Mouse (Mus musculus) forebrain, embryonic 11.5 days (tissue): ENCODE results near the gene Slx4. TPM values are rescaled to one million over a fixed set of nuclear protein-coding genes. Genes with fewer than 3 reads are reported as not detected.

Experiments used
- ATAC-seq: fragments of 200-750 bp; cut with Nextera tagmentation; replicated peaks from 2 replicates; pipeline ENCODE4 v1.8.0; 2017; ENCODE audit warnings: moderate TSS enrichment; ENCODE audit not compliant: low FRiP score
- DNase-seq: peaks from one replicate; pipeline ENCODE4 v3.0.0-alpha.2; 2017; ENCODE audit warnings: low spot score
- H3K27ac ChIP-seq: fragments of 300-500 bp; sonication (generic); 2 replicates; pipeline ENCODE4 v1.5.1; 2014; ENCODE audit warnings: low read depth, low read length
- H3K27me3 ChIP-seq: fragments of 300-500 bp; sonication (generic); 2 replicates; pipeline ENCODE4 v1.6.1; 2014; ENCODE audit warnings: mild to moderate bottlenecking, low read length, mixed read lengths; ENCODE audit not compliant: control insufficient read depth, insufficient read depth
- H3K36me3 ChIP-seq: fragments of 300-500 bp; sonication (generic); 2 replicates; pipeline ENCODE4 v1.6.1; 2014; ENCODE audit warnings: mild to moderate bottlenecking, low read length, moderate library complexity, mixed read lengths; ENCODE audit not compliant: control insufficient read depth, insufficient read depth
- H3K4me1 ChIP-seq: fragments of 300-500 bp; sonication (generic); replicated peaks from 2 replicates; pipeline ENCODE4 v1.6.1; 2014; ENCODE audit warnings: low read length, mixed read lengths; ENCODE audit not compliant: control insufficient read depth, insufficient read depth
- H3K4me2 ChIP-seq: fragments of 300-500 bp; sonication (generic); 2 replicates; pipeline ENCODE4 v1.6.1; 2014; ENCODE audit warnings: low read depth, mild to moderate bottlenecking, low read length, moderate library complexity, mixed read lengths; ENCODE audit not compliant: severe bottlenecking
- H3K4me3 ChIP-seq: fragments of 300-500 bp; sonication (generic); 2 replicates; pipeline ENCODE4 v1.5.1; 2014; ENCODE audit warnings: low read depth, low read length
- H3K9ac ChIP-seq: fragments of 300-500 bp; sonication (generic); 2 replicates; pipeline ENCODE4 v1.6.1; 2014; ENCODE audit warnings: low read length
- H3K9me3 ChIP-seq: fragments of 300-500 bp; sonication (generic); 2 replicates; pipeline ENCODE4 v1.6.1; 2016; ENCODE audit warnings: low read length, mixed read lengths; ENCODE audit not compliant: control insufficient read depth
- WGBS: fragments of 180-500 bp; shearing (Covaris S2); extraction: QIAGEN DNeasy Blood & Tissue Kit; methylation state at CpG from one replicate; pipeline ENCODE4 v1.1.7; 2014; 5-methylcytosine and 5-hydroxymethylcytosine counted together
- polyA plus RNA-seq: library from polyadenylated mRNA; unstranded; fragments of >200 nt; fragmentation: Nextera tagmentation; extraction: Ambion mirVana; gene quantifications from 2 replicates; pipeline ENCODE4 v1.2.1, GENCODE M21; 2014

The Slx4 gene
- polyA plus RNA-seq, 1 experiment from 2014 or later, result 32.0 TPM

DNA sequence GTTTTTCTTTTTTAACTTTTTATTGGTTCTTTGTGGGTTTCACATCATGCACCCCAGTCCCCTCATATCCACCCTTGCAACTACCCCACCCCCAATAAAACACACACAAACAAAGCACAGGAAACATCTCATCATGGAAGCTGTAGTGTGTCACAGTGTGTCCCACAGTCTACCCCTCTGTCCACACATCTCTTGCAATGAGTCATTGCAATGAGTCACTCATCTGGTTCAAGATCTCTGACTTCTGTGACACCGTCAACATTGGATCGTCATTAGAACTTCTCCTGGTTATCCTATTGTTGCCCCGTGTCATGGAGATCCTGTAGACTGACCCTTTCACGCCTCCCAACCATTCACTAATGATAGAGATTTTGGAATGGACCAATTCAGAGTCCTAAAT lies 68.9 kb downstream of the Slx4 start:
- DNase-seq (no peak), ATAC-seq (no peak)
- H3K27me3 ChIP-seq, result no peaks in the 10 kb centered on the region
- no peak overlapping the region for H3K4me3 ChIP-seq
- H3K27ac ChIP-seq, result no peak overlapping the region
- no peaks in the 10 kb centered on the region for H3K4me1 ChIP-seq
- no peaks in the 10 kb centered on the region for H3K9me3 ChIP-seq
- WGBS, result 87% methylated on average over 4 of the region's 4 CpGs
- no peak overlapping the region for H3K4me2 ChIP-seq
- H3K9ac ChIP-seq, result no peak overlapping the region
- H3K36me3 ChIP-seq, result peaks cover 2% of the 10 kb centered on the region; the same call in 1 of the 2 replicates

- ATAC-seq (no peak), DNase-seq (no peak)
- no peak overlapping the region for H3K4me3 ChIP-seq
- no peak overlapping the region for H3K27ac ChIP-seq
- no peaks in the 10 kb centered on the region for H3K27me3 ChIP-seq
- no peak overlapping the region for H3K4me2 ChIP-seq
- no peak overlapping the region for H3K9ac ChIP-seq
- WGBS, result 82% methylated on average over 1 of the region's 1 CpGs
- no peaks in the 10 kb centered on the region; the same call in 1 of the 2 replicates for H3K36me3 ChIP-seq
- H3K9me3 ChIP-seq, result no peaks in the 10 kb centered on the region
- no peaks in the 10 kb centered on the region for H3K4me1 ChIP-seq
Measured at GRCm38 (mm10) chr16:3934091-3934490, 69.5 kb downstream of the Slx4 start.

- no peak overlapping the region for H3K9ac ChIP-seq
- no peaks in the 10 kb centered on the region for H3K4me1 ChIP-seq
- no peak overlapping the region for H3K27ac ChIP-seq
- WGBS, result 96% methylated on average over 6 of the region's 6 CpGs
- H3K4me2 ChIP-seq, result no peak overlapping the region
- H3K9me3 ChIP-seq, result no peaks in the 10 kb centered on the region
- no peaks in the 10 kb centered on the region for H3K27me3 ChIP-seq
- DNase-seq (peak; percentile 27), ATAC-seq (no peak)
- H3K4me3 ChIP-seq, result no peak overlapping the region
- H3K36me3 ChIP-seq, result no peaks in the 10 kb centered on the region; the same call in 1 of the 2 replicates
Measured at GRCm38 (mm10) chr16:3933536-3933935, 70.0 kb downstream of the Slx4 start.

- Histone ChIP-seq H3K27me3 (no peaks in the 10 kb centered on the region), H3K4me2 (no peak overlapping the region), H3K4me3 (no peak overlapping the region), H3K9ac (no peak overlapping the region), H3K4me1 (no peaks in the 10 kb centered on the region), H3K36me3 (no peaks in the 10 kb centered on the region; the same call in 1 of the 2 replicates), H3K27ac (no peak overlapping the region), H3K9me3 (no peaks in the 10 kb centered on the region)
- ATAC-seq (no peak), DNase-seq (peak; percentile 45)
- WGBS, result 84% methylated on average over 7 of the region's 7 CpGs
Measured at GRCm38 (mm10) chr16:3929151-3929550, 74.4 kb downstream of the Slx4 start.

Other genes starting within 250 kb of the Slx4 start
- gene Olfr15, start 172.9 kb downstream of the Slx4 start, polyA plus RNA-seq, result 0.21 and 0.33 TPM in 2 replicates
- gene Zfp174, start 156.5 kb downstream of the Slx4 start, polyA plus RNA-seq, result 1.2 and 1.4 TPM in 2 replicates
- gene Naa60, start 131.4 kb downstream of the Slx4 start, polyA plus RNA-seq, result 64.8 and 74.1 TPM in 2 replicates
- 8.0 and 9.0 TPM in 2 replicates for gene Zfp597, start 119.2 kb downstream of the Slx4 start, polyA plus RNA-seq
- gene Gm20695, start 119.1 kb downstream of the Slx4 start, polyA plus RNA-seq, result 1.7 and 2.0 TPM in 2 replicates
- gene 1700037C18Rik, start 95.1 kb downstream of the Slx4 start, polyA plus RNA-seq, result 6.3 and 7.3 TPM in 2 replicates
- 23.6 and 24.7 TPM in 2 replicates for gene Cluap1, start 95.0 kb downstream of the Slx4 start, polyA plus RNA-seq
- gene Nlrc3, start 27.1 kb downstream of the Slx4 start, polyA plus RNA-seq, result 0.71 and 0.99 TPM in 2 replicates
- gene Dnase1, start 33.2 kb upstream of the Slx4 start, polyA plus RNA-seq, result 5.4 and 5.9 TPM in 2 replicates
- gene Trap1, start 74.1 kb upstream of the Slx4 start, polyA plus RNA-seq, result 78.1 and 83.1 TPM in 2 replicates
- 39.4 and 40.8 TPM in 2 replicates for gene Crebbp, start 210.2 kb upstream of the Slx4 start, polyA plus RNA-seq